Mouse (Mus musculus): ENCODE measurements at regions not wholly inside any gene's neighbourhood (a gene's known extent, or its start where the extent isn't known, plus 50 kb on each side); places are given as distances from the start of the nearest gene placed in this dataset.

DNA sequence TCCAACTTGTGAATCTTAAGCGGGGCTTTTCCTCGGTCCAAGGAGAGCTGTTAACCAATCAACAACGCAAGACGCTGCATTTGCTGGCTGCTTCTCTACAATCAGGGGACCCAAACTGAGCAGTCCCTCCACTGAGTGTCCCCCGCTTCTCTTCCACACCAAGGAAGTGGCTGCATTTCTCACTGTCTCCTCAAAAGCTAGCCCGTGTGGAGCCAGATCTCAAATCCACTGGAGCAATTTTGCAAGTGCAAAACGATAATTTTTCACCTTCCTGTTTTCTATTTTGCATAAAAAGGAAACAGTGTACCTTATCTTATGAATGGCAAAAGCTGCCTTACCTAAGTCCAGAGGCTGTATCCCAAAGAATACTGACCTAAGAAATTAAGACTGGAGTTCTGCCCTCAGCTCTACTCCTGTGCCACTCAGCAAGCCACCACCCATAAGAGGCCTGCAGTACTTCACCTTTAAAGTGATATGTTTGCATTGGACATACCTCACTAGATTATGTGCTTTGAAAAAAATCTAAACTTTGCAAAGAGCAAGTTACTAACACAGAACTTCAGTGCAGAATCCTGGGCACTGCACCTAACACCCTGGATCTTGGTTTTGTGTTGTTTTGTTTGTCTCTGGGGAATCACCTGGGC lies 52.7 kb upstream of the Nap1l1 start:
- no peak for DNase-seq

GRCm38 (mm10) chr10:111422057-111422456 lies 51.0 kb upstream of the Nap1l1 start:
- DNase-seq = no peak

GRCm38 (mm10) chr10:111422649-111423048 lies 50.4 kb upstream of the Nap1l1 start:
- peak; percentile 34 for DNase-seq
